Mouse (Mus musculus): ENCODE data around the gene Scaf1. TPM values are rescaled to one million over a fixed set of nuclear protein-coding genes. Genes with fewer than 3 reads are reported as not detected.

Gene Scaf1
- polyA plus RNA-seq, 1 experiment from 2014 or later, result 36.5 TPM

DNA sequence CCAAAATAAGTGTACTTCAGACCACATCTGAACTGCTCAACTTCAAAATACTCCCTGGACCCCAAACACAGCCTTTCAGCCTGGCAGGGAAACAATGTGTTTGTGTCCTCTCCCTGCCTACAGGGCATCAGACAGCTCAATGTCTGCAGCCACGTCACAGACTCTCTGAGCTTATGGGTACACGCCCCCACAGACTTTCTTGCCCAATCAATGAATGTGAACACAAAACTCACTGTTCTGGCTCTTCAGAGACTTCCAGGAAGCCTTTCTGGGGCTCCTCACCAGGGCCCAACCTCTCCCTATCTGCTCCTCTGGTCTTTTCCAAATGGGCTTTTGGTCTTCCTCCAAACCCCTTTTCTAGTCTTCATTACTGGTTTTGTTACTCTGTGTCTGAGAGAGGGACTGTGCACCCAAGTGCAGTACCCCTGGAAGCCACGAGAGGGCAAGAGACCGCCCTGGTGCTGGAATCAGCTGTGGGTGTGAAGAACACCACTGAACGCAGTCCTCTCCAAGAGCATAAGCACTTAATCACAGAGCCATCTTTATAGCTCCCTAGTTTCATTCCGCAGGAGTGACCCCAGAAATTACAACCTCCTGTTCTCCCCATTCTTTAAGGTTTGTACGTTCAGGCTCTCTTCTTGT lies 21.7 kb upstream of the Scaf1 start:
- no peaks in the 10 kb centered on the region for H3K27me3 ChIP-seq
- WGBS, result 62% methylated on average over 7 of the region's 7 CpGs
- no peak overlapping the region for H3K9ac ChIP-seq
- no peak overlapping the region for H3K27ac ChIP-seq
- H3K4me2 ChIP-seq, result no peak overlapping the region
- no peaks in the 10 kb centered on the region for H3K4me1 ChIP-seq
- ATAC-seq (ENCODE audit: borderline replicate concordance, extremely low read depth, low FRiP score, low TSS enrichment), result no peak
- peaks cover 98% of the 10 kb centered on the region for H3K36me3 ChIP-seq
- no peak overlapping the region for H3K4me3 ChIP-seq
- no peaks in the 10 kb centered on the region for H3K9me3 ChIP-seq

DNA sequence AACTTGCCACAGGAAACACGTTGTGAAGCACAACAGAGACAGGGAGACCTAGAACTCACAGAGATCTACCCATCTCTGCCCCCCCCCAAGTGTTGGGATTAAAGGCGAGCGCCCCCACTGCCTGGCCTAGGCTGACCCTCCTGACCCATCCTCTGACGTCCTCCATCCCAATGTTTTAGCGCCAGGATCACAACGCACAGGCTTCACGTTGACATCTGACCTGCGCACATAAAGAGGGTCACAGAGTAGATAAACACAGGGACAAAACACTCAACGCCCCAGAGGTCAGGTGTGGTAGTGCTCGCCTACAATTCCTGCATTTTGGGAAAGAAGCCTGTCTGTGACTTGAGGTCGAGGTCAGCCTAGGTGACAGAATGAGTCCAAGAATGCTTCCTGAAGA lies 20.5 kb upstream of the Scaf1 start:
- Histone ChIP-seq H3K36me3 (peaks cover 98% of the 10 kb centered on the region), H3K27ac (no peak overlapping the region), H3K4me1 (no peaks in the 10 kb centered on the region), H3K27me3 (no peaks in the 10 kb centered on the region), H3K4me2 (no peak overlapping the region), H3K4me3 (no peak overlapping the region), H3K9me3 (no peaks in the 10 kb centered on the region), H3K9ac (no peak overlapping the region)
- no peak for ATAC-seq (ENCODE audit: borderline replicate concordance, extremely low read depth, low FRiP score, low TSS enrichment)
- 74% methylated on average over 11 of the region's 11 CpGs for WGBS

DNA sequence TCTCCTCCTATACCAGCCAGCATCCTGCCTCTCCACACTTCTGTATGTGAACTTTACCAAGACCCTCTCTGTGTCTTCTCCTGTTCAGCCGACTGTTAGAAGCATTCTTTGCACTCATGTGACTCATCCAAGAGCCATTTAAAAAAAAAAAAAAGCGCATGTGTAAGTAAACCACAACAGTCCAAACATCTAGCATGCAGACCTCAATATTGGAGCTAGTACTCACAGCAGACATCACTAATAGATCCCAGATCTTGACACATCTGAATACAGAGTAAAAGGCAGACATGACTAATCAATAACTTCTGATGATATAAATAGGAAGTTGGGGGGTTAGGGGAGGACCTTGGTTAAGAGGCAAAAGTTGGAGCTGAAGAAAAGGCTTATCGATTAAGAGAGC lies 19.5 kb upstream of the Scaf1 start:
- no peak overlapping the region for H3K27ac ChIP-seq
- ATAC-seq (ENCODE audit: borderline replicate concordance, extremely low read depth, low FRiP score, low TSS enrichment), result no peak
- 84% methylated on average over 3 of the region's 3 CpGs for WGBS
- no peak overlapping the region for H3K9ac ChIP-seq
- no peak overlapping the region for H3K4me2 ChIP-seq
- no peak overlapping the region for H3K4me3 ChIP-seq
- peaks cover 98% of the 10 kb centered on the region for H3K36me3 ChIP-seq
- H3K4me1 ChIP-seq, result no peaks in the 10 kb centered on the region
- no peaks in the 10 kb centered on the region for H3K27me3 ChIP-seq
- H3K9me3 ChIP-seq, result no peaks in the 10 kb centered on the region

DNA sequence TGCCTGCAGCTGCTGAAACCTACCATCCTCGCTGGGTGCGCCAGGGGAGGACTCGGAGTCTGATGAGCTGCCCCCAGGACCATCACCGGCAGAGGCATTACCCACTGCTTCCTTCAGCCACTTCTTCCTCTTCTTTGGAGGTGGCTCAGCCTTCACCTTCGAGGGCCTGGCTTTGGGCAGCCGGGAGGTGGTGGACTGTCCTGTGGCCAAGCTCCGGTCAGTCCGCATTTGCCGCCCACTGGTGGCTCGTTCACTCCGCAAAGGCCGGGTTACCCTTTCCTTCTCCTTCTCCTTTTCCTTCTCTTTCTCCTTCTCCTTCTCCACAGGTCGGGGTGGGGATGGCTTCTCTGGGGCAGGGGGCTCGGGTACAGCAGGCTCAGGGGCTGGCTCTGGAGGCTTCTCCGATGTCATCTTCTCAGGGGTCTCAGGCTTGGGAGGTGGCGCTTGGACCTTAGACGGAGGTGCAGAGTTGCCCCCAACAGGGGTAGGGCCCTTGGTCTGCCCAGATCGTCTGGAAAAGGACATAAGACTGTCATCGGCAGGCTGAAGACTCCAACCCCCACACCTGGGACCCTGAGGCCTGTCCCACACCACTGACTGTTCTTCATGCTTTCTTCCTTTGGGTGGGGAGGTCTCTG lies 17.7 kb upstream of the Scaf1 start:
- no peak overlapping the region for H3K27ac ChIP-seq
- ATAC-seq (ENCODE audit: borderline replicate concordance, extremely low read depth, low FRiP score, low TSS enrichment), result no peak
- H3K9me3 ChIP-seq, result no peaks in the 10 kb centered on the region
- no peaks in the 10 kb centered on the region for H3K4me1 ChIP-seq
- H3K4me3 ChIP-seq, result no peak overlapping the region
- no peak overlapping the region for H3K9ac ChIP-seq
- H3K4me2 ChIP-seq, result no peak overlapping the region
- H3K36me3 ChIP-seq, result peaks cover 97% of the 10 kb centered on the region
- H3K27me3 ChIP-seq, result no peaks in the 10 kb centered on the region
- 92% methylated on average over 19 of the region's 19 CpGs for WGBS

DNA sequence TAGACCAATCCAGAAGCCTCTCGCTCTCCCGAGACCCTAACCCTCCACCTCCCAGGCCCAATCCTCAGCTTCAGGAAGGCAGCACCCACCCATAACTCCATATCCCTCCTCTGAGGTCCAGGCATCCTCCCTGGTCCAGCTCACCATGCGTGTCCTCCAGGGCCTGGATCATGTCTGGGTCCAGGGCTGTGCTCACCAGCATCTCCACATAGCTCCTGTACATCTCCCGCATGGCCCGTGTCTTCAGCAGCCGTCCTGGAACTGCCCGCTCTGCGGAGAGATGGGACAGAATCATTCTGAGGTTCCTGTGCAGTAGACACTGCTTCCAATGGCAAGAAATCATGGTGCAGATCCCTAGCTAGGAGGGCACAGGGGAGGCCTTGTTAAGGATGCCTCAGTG lies 14.7 kb upstream of the Scaf1 start:
- no peaks in the 10 kb centered on the region for H3K9me3 ChIP-seq
- ATAC-seq (ENCODE audit: borderline replicate concordance, extremely low read depth, low FRiP score, low TSS enrichment), result no peak
- H3K9ac ChIP-seq, result no peak overlapping the region
- no peak overlapping the region for H3K4me2 ChIP-seq
- H3K4me1 ChIP-seq, result no peaks in the 10 kb centered on the region
- no peak overlapping the region for H3K27ac ChIP-seq
- no peak overlapping the region for H3K4me3 ChIP-seq
- no peaks in the 10 kb centered on the region for H3K27me3 ChIP-seq
- H3K36me3 ChIP-seq, result peaks cover 86% of the 10 kb centered on the region
- 96% methylated on average over 8 of the region's 8 CpGs for WGBS

DNA sequence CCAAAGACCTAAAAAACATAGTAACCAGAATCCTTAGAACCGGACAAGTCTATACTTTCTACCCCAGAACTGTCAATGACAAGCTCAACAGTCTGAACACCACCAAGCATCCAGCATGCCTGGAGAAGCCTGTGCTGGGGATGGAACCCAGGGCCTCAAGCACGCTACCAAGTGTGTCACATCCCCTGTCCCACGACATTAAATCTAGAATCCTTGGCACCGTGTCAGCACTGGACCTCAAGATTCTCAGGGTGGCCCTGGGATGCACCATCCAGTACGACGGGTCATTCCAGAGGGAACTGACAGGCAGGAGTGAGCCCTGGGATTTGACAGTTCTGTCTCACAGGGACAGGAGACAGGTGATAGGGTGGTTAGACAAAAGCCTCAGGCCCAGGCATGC lies 13.8 kb upstream of the Scaf1 start:
- Histone ChIP-seq H3K36me3 (peaks cover 78% of the 10 kb centered on the region), H3K4me2 (no peak overlapping the region), H3K4me1 (no peaks in the 10 kb centered on the region), H3K9ac (no peak overlapping the region), H3K9me3 (no peaks in the 10 kb centered on the region), H3K4me3 (no peak overlapping the region), H3K27me3 (no peaks in the 10 kb centered on the region), H3K27ac (no peak overlapping the region)
- 86% methylated on average over 6 of the region's 6 CpGs for WGBS
- no peak for ATAC-seq (ENCODE audit: borderline replicate concordance, extremely low read depth, low FRiP score, low TSS enrichment)

DNA sequence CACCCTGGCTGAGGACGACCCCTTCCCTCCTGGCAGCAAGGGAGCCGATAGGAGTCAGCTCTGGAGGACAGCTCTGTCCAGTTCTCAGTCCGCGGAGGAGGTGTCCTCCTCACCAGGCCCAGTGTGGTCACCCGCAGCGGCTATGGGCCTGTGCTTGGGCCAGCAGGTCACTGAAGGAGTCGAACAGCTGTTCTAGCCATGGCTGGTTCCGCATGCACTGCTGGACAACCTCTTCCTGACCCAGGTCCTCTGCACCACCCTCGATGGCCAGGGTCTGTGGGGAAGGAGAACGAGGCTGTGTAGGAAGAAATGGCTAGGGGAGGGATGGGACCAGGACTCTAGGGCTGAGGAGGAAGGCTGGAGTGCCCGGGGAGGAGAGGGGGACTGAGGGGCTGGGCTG lies 12.2 kb upstream of the Scaf1 start:
- WGBS, result 83% methylated on average over 11 of the region's 11 CpGs
- H3K27me3 ChIP-seq, result no peaks in the 10 kb centered on the region
- peaks cover 61% of the 10 kb centered on the region for H3K36me3 ChIP-seq

DNA sequence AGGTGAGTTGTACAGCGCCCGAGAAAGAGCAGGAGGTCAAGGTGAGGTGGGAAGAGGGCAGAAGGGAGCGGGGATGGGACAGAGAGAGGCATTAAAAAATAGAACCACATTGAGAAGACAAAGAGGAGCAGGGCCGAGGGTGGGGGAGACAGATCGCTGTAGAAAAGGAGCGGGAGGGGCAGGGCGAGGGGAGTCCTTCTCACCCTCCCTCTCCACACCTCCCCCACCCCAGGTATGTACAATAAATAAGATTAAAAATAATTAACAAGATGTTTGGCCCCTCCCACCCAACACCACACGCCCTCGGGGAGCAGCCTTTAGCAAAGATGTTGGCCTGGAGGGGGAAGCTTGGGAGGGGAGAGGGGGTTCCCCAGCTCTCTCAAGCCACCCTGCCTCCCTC lies 11.6 kb upstream of the Scaf1 start:
- no peaks in the 10 kb centered on the region for H3K4me1 ChIP-seq
- 83% methylated on average over 9 of the region's 9 CpGs for WGBS
- H3K36me3 ChIP-seq, result peaks cover 55% of the 10 kb centered on the region
- no peak overlapping the region for H3K9ac ChIP-seq
- no peak overlapping the region for H3K4me3 ChIP-seq
- no peaks in the 10 kb centered on the region for H3K9me3 ChIP-seq
- ATAC-seq (ENCODE audit: borderline replicate concordance, extremely low read depth, low FRiP score, low TSS enrichment), result no peak
- H3K4me2 ChIP-seq, result no peak overlapping the region
- no peak overlapping the region for H3K27ac ChIP-seq
- no peaks in the 10 kb centered on the region for H3K27me3 ChIP-seq

More for the DNA sequence above, 12.2 kb upstream of the Scaf1 start:
- H3K4me2 ChIP-seq, result no peak overlapping the region
- H3K4me3 ChIP-seq, result no peak overlapping the region
- ATAC-seq (ENCODE audit: borderline replicate concordance, extremely low read depth, low FRiP score, low TSS enrichment), result no peak
- H3K27ac ChIP-seq, result no peak overlapping the region
- H3K9ac ChIP-seq, result no peak overlapping the region
- H3K9me3 ChIP-seq, result no peaks in the 10 kb centered on the region
- no peaks in the 10 kb centered on the region for H3K4me1 ChIP-seq

DNA sequence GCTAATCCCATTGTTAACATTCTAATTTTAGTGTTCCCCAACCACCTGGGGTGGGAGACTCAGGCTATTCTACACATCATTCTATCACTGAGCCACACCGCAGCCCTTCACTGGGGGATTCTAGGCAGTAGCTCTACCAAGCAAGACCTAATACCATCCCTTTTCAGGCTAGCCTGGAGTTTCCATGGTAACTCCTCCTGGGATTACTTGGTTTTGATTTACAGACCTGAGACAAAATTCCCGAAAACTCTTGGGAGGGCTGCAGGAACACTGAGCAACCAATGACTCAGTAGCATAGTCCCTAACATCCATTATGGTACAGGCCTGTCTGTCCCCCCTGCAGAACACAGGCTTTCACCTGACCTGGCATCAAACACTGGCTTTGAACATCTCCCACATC lies 10.1 kb upstream of the Scaf1 start:
- no peak overlapping the region for H3K9ac ChIP-seq
- no peak overlapping the region for H3K4me3 ChIP-seq
- no peak overlapping the region for H3K27ac ChIP-seq
- WGBS, result 68% methylated on average over 2 of the region's 2 CpGs
- H3K9me3 ChIP-seq, result no peaks in the 10 kb centered on the region
- no peaks in the 10 kb centered on the region for H3K27me3 ChIP-seq
- H3K4me2 ChIP-seq, result no peak overlapping the region
- no peaks in the 10 kb centered on the region for H3K4me1 ChIP-seq
- H3K36me3 ChIP-seq, result peaks cover 40% of the 10 kb centered on the region
- no peak for ATAC-seq (ENCODE audit: borderline replicate concordance, extremely low read depth, low FRiP score, low TSS enrichment)

DNA sequence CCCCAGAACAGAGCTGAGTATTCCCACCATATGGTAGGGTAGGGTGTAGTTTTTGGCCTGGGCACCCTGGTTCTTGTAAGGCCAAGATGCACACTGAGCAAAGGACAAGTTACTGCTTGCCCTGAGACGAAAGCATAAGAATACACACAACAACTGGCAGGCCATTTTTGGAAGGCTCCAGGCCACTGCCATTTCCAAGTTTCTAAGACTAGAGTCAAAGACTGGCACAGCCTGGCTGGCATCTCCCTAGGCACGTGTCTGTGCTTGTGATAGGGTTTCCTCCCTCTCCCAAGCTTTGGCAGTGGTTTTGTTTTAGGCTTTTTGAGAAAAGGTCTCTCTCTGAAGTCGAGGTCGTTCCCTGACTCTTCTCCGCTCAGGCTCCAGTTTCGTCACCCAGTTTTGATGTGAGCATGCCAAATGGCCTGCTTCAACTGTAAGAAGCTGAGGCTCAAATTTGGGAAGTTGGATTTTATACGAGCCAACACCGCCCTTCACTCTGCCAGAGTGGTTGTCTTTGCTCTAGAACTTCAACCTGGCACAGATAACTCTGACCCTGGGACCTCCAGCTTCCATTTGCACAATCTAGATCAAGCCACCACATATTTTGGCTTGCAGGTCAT lies 9.5 kb upstream of the Scaf1 start:
- Histone ChIP-seq H3K27ac (no peak overlapping the region), H3K4me1 (no peaks in the 10 kb centered on the region), H3K4me3 (no peak overlapping the region), H3K9me3 (no peaks in the 10 kb centered on the region), H3K4me2 (no peak overlapping the region), H3K36me3 (peaks cover 35% of the 10 kb centered on the region), H3K27me3 (0 out of 2 replicates have a peak, but pooled peaks cover under 1% of the 10 kb centered on the region), H3K9ac (no peak overlapping the region)
- 73% methylated on average over 8 of the region's 8 CpGs for WGBS
- no peak for ATAC-seq (ENCODE audit: borderline replicate concordance, extremely low read depth, low FRiP score, low TSS enrichment)

DNA sequence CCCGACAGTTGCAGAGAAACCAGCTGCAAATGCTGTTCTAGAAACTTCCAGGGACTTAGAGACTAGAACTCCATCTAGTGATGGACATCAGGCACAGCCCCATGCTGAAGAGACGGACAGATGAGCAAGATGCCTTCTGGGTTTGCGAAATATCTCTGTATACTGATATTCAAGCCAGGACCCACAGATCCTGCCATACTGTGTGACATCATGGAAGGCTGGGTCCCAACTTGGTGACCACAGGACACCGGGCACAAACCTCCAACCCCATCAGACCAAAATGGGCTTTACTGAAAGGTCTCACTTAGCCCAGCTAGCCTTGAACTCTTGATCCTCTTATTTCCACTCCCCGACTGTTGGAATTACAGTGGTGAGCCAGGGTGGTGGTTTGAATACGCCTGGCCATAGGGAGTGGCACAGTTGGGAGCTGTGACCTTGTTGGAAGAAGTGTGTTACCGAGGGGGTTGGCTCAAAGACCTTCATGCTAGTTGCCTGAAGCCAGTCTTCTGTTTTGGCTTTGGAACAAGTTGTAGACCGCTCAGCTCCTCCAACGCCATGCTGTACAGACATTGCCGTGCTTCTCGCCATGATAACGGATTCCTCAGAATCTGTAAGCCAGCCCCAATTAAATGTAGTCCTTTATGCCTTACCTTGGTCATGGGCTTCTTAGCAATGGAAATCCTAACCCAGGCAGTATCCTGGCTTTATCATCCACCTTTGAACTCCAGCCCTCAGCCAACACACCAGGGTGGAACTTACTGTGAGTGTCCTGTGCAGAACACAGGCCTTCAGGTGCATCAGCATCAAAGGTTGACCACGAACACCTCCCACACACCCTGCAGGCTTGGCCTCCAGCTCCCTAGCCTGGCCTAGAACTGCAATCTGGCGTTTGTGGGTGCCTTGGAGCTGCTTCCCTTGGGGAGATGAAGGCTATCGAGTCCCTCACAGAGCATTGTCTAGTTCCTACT lies 8.4 kb upstream of the Scaf1 start:
- no peak for ATAC-seq (ENCODE audit: borderline replicate concordance, extremely low read depth, low FRiP score, low TSS enrichment)
- Histone ChIP-seq H3K9ac (no peak overlapping the region), H3K27me3 (0 out of 2 replicates have a peak, but pooled peaks cover 5% of the 10 kb centered on the region), H3K9me3 (no peaks in the 10 kb centered on the region), H3K4me2 (no peak overlapping the region), H3K4me1 (0 out of 2 replicates have a peak, but pooled peaks cover 5% of the 10 kb centered on the region), H3K27ac (no peak overlapping the region), H3K36me3 (peaks cover 24% of the 10 kb centered on the region), H3K4me3 (no peak overlapping the region)
- 81% methylated on average over 15 of the region's 15 CpGs for WGBS

Measured in lung, embryonic 15.5 days (tissue).